Mouse (Mus musculus) erythroblast, embryonic 14.5 days (primary cell): ENCODE measurements around the gene Wdr74.

Experiments used
- GATA1 ChIP-seq: IDR thresholded peaks from 2 replicates; pipeline ENCODE4 v1.6.1; 2012; ENCODE audit warnings: low read length, inconsistent platforms, mixed read lengths
- TAL1 ChIP-seq: IDR thresholded peaks from 3 replicates; pipeline ENCODE4 v1.6.1; 2012; ENCODE audit warnings: low read length, inconsistent platforms, mixed read lengths

- TF ChIP-seq TAL1 (no peak), GATA1 (no peak)
Measured at GRCm38 (mm10) chr19:8723574-8724346, 11.9 kb upstream of the Wdr74 start.
